Mouse (Mus musculus) megakaryocyte, embryonic 14.5 days (primary cell): ENCODE measurements at regions not wholly inside any gene's neighbourhood (a gene's known extent, or its start where the extent isn't known, plus 50 kb on each side); places are given as distances from the start of the nearest gene placed in this dataset.

ENCODE experiments used
- FLI1 ChIP-seq: IDR thresholded peaks from 2 replicates; pipeline ENCODE4 v1.6.1; 2012; ENCODE audit warnings: low read length, inconsistent platforms, mixed read lengths
- GATA1 ChIP-seq: IDR thresholded peaks from 3 replicates; pipeline ENCODE4 v1.6.1; 2012; ENCODE audit warnings: mixed read lengths, low read length, inconsistent platforms, borderline replicate concordance

- no peak for TF ChIP-seq GATA1
- no peak for TF ChIP-seq FLI1
Observed at GRCm38 (mm10) chr11:111577883-111578282, 511.9 kb downstream of the Kcnj2 start.
